Mouse (Mus musculus): ENCODE data around the gene St13. TPM values are rescaled to one million over a fixed set of nuclear protein-coding genes. Genes with fewer than 3 reads are reported as not detected.

The St13 gene
- polyA plus RNA-seq, 1 experiment from 2014 or later: 221 TPM

- no peak; the same call in 1 of the 2 replicates for ATAC-seq
- Histone ChIP-seq H3K27ac (ENCODE audit: low read length) (peak overlapping the region; percentile 40), H3K9me3 (replicated peaks; ENCODE audit: control insufficient read depth, low read length, poor library complexity, severe bottlenecking) (no peaks in the 10 kb centered on the region), H3K36me3 (ENCODE audit: control insufficient read depth, insufficient read depth, low read length) (peaks cover 9% of the 10 kb centered on the region), H3K4me2 (ENCODE audit: low read length) (peak overlapping the region; percentile 81), H3K4me3 (ENCODE audit: low read depth, low read length) (peak overlapping the region; percentile 50), H3K27me3 (ENCODE audit: control insufficient read depth, insufficient read depth, low read depth, low read length) (no peaks in the 10 kb centered on the region), H3K9ac (ENCODE audit: low read depth, low read length) (peak overlapping the region; percentile 43; the same call in 1 of the 2 replicates), H3K4me1 (ENCODE audit: control insufficient read depth, insufficient read depth, low read length) (peaks cover 16% of the 10 kb centered on the region)
- 37% methylated on average over 6 of the region's 6 CpGs for WGBS
Measured at GRCm38 (mm10) chr15:81361022-81361404, 38.9 kb downstream of the St13 start.

DNA sequence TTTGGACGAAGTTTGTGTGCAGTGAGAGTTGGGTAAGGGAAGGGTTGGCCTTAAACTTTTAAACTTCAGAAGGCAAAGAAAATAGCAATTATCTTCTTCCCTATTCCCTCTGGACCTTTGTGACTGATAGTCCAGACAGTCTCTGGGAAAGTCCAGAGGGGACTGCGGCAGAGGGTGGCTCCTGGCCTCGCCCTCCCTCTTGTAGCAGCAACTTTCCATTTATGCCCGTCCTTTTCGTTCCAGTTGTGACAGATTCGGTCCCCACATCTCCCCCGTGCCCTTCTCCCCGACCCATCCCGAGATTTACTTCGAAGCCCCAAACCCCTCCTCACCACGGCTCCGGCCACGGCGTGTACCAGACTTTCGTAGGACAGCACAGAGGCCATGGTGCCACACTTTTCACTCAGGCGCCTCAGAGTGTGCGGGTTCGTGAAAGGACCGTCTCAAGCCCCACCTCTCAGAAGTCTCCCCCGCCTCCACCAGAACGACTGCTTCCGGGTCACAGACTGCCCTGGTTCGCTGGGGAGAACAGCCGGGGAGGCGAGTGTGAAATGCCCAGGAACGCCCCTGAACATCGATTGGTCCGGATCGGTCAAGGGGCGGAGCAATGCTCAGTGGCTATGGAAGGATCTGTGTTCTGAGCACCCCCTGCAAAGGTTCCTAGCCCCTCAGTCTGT is 39.4 kb downstream of the St13 start, which contains the start of gene Slc25a17:
Gene Slc25a17, minus strand, starts transcription at position 468 of the 677 bp plus-strand sequence.
- Histone ChIP-seq H3K9me3 (replicated peaks; ENCODE audit: control insufficient read depth, low read length, poor library complexity, severe bottlenecking) (no peaks in the 10 kb centered on the region), H3K36me3 (ENCODE audit: control insufficient read depth, insufficient read depth, low read length) (peaks cover 4% of the 10 kb centered on the region), H3K9ac (ENCODE audit: low read depth, low read length) (peak within 1 kb of the TSS; percentile 62), H3K4me2 (ENCODE audit: low read length) (peak within 1 kb of the TSS; percentile 81), H3K4me3 (ENCODE audit: low read depth, low read length) (peak within 1 kb of the TSS; percentile 50), H3K27ac (ENCODE audit: low read length) (peak within 1 kb of the TSS; percentile 40), H3K27me3 (ENCODE audit: control insufficient read depth, insufficient read depth, low read depth, low read length) (no peaks in the 10 kb centered on the region), H3K4me1 (ENCODE audit: control insufficient read depth, insufficient read depth, low read length) (peaks cover 16% of the 10 kb centered on the region)
- peak; percentile 99 for ATAC-seq
- WGBS: 1% methylated on average over 30 of the region's 30 CpGs

DNA sequence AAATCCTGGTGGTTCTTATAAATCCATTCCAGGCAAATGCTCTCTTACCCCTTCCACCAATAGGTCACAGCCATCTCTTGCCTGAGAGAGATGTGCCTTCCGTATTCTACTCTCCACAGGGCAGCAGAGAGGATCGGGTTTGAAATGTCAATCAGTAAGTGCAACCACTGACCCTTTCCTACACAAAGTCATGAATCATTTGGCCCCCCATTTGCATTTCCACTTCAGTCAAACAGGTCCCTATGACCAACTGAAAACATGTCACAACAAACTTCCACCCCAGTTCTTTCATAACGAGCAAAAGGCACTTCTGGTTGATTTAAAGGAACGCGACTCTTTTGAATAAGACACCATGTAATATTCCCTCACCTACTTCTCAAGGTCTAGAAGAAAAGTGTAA is 40.5 kb downstream of the St13 start:
- WGBS: 89% methylated on average over 5 of the region's 5 CpGs
- ATAC-seq: no peak
- Histone ChIP-seq H3K4me1 (ENCODE audit: control insufficient read depth, insufficient read depth, low read length) (peaks cover 16% of the 10 kb centered on the region), H3K9me3 (replicated peaks; ENCODE audit: control insufficient read depth, low read length, poor library complexity, severe bottlenecking) (no peaks in the 10 kb centered on the region), H3K27ac (ENCODE audit: low read length) (no peak overlapping the region), H3K4me2 (ENCODE audit: low read length) (no peak overlapping the region; the same call in 1 of the 2 replicates), H3K4me3 (ENCODE audit: low read depth, low read length) (no peak overlapping the region), H3K9ac (ENCODE audit: low read depth, low read length) (no peak overlapping the region), H3K36me3 (ENCODE audit: control insufficient read depth, insufficient read depth, low read length) (no peaks in the 10 kb centered on the region), H3K27me3 (ENCODE audit: control insufficient read depth, insufficient read depth, low read depth, low read length) (no peaks in the 10 kb centered on the region)

GRCm38 (mm10) chr15:81358943-81359342 is 40.9 kb downstream of the St13 start:
- Histone ChIP-seq H3K36me3 (ENCODE audit: control insufficient read depth, insufficient read depth, low read length) (no peaks in the 10 kb centered on the region), H3K9me3 (replicated peaks; ENCODE audit: control insufficient read depth, low read length, poor library complexity, severe bottlenecking) (no peaks in the 10 kb centered on the region), H3K27me3 (ENCODE audit: control insufficient read depth, insufficient read depth, low read depth, low read length) (no peaks in the 10 kb centered on the region), H3K4me3 (ENCODE audit: low read depth, low read length) (no peak overlapping the region), H3K9ac (ENCODE audit: low read depth, low read length) (no peak overlapping the region), H3K4me2 (ENCODE audit: low read length) (no peak overlapping the region), H3K4me1 (ENCODE audit: control insufficient read depth, insufficient read depth, low read length) (peaks cover 16% of the 10 kb centered on the region), H3K27ac (ENCODE audit: low read length) (no peak overlapping the region)
- ATAC-seq: no peak
- 92% methylated on average over 3 of the region's 3 CpGs for WGBS

GRCm38 (mm10) chr15:81356946-81357345 is 42.9 kb downstream of the St13 start:
- Histone ChIP-seq H3K9ac (ENCODE audit: low read depth, low read length) (no peak overlapping the region), H3K4me3 (ENCODE audit: low read depth, low read length) (no peak overlapping the region)

GRCm38 (mm10) chr15:81355146-81355761 is 44.6 kb downstream of the St13 start:
- H3K27ac ChIP-seq (ENCODE audit: low read length): no peak overlapping the region
- 66% methylated on average over 3 of the region's 3 CpGs for WGBS
- H3K27me3 ChIP-seq (ENCODE audit: control insufficient read depth, insufficient read depth, low read depth, low read length): no peaks in the 10 kb centered on the region
- no peak for ATAC-seq
- H3K4me3 ChIP-seq (ENCODE audit: low read depth, low read length): no peak overlapping the region
- no peaks in the 10 kb centered on the region for H3K9me3 ChIP-seq (replicated peaks; ENCODE audit: control insufficient read depth, low read length, poor library complexity, severe bottlenecking)
- H3K36me3 ChIP-seq (ENCODE audit: control insufficient read depth, insufficient read depth, low read length): no peaks in the 10 kb centered on the region
- no peak overlapping the region for H3K4me2 ChIP-seq (ENCODE audit: low read length)
- peaks cover 14% of the 10 kb centered on the region for H3K4me1 ChIP-seq (ENCODE audit: control insufficient read depth, insufficient read depth, low read length)
- no peak overlapping the region for H3K9ac ChIP-seq (ENCODE audit: low read depth, low read length)

More at GRCm38 (mm10) chr15:81356946-81357345, 42.9 kb downstream of the St13 start:
- Histone ChIP-seq H3K4me2 (ENCODE audit: low read length) (no peak overlapping the region), H3K4me1 (ENCODE audit: control insufficient read depth, insufficient read depth, low read length) (peaks cover 16% of the 10 kb centered on the region), H3K36me3 (ENCODE audit: control insufficient read depth, insufficient read depth, low read length) (no peaks in the 10 kb centered on the region), H3K27me3 (ENCODE audit: control insufficient read depth, insufficient read depth, low read depth, low read length) (no peaks in the 10 kb centered on the region), H3K27ac (ENCODE audit: low read length) (no peak overlapping the region), H3K9me3 (replicated peaks; ENCODE audit: control insufficient read depth, low read length, poor library complexity, severe bottlenecking) (no peaks in the 10 kb centered on the region)
- 51% methylated on average over 5 of the region's 5 CpGs for WGBS
- no peak for ATAC-seq

DNA sequence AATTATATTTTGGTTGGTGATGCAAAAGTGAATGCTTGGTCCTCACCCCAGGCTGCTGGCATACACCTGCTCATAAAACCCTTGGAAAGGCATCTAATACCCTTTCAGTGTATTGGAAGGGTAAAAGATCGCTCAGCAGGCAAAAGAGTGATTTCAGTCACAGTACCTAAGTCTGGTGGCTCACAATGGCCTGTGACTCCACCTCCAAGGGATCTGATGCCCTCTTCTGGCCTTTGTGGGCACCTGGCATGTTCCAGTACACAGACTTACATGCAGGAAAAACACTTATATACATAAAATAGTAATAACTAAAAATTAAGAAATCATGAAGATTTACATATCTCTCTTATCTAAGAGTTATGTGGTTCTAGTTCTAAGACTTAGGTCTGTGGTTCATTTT is 47.2 kb downstream of the St13 start:
- WGBS: 45% methylated on average over 1 of the region's 1 CpGs
- Histone ChIP-seq H3K27ac (ENCODE audit: low read length) (no peak overlapping the region), H3K27me3 (ENCODE audit: control insufficient read depth, insufficient read depth, low read depth, low read length) (no peaks in the 10 kb centered on the region), H3K9ac (ENCODE audit: low read depth, low read length) (no peak overlapping the region), H3K4me3 (ENCODE audit: low read depth, low read length) (no peak overlapping the region), H3K36me3 (ENCODE audit: control insufficient read depth, insufficient read depth, low read length) (no peaks in the 10 kb centered on the region), H3K4me2 (ENCODE audit: low read length) (no peak overlapping the region), H3K9me3 (replicated peaks; ENCODE audit: control insufficient read depth, low read length, poor library complexity, severe bottlenecking) (no peaks in the 10 kb centered on the region), H3K4me1 (ENCODE audit: control insufficient read depth, insufficient read depth, low read length) (peaks cover 4% of the 10 kb centered on the region; the same call in 1 of the 2 replicates)
- no peak for ATAC-seq

DNA sequence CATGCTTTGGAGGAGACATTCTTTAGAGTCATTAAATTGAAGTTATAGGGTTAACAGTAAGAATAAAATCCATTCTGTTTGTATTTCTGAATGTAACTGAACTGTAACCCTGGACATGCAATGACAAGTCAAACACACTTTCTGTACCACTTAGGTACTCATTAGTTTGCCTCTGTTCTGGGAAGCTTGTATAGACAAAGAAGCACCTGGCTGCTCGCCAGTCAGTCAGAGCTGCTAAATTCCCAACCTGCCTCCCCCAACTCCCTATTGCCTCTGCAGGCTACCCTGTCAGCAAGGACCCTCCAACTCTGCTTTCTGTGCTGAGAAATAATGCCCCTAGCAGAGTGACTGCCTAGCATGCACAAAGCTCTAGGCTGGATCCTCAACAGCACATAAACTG is 49.5 kb downstream of the St13 start:
- Histone ChIP-seq H3K4me2 (ENCODE audit: low read length) (no peak overlapping the region), H3K27ac (ENCODE audit: low read length) (no peak overlapping the region), H3K36me3 (ENCODE audit: control insufficient read depth, insufficient read depth, low read length) (no peaks in the 10 kb centered on the region), H3K4me3 (ENCODE audit: low read depth, low read length) (no peak overlapping the region), H3K27me3 (ENCODE audit: control insufficient read depth, insufficient read depth, low read depth, low read length) (no peaks in the 10 kb centered on the region), H3K9me3 (replicated peaks; ENCODE audit: control insufficient read depth, low read length, poor library complexity, severe bottlenecking) (no peaks in the 10 kb centered on the region), H3K9ac (ENCODE audit: low read depth, low read length) (no peak overlapping the region), H3K4me1 (ENCODE audit: control insufficient read depth, insufficient read depth, low read length) (no peaks in the 10 kb centered on the region)
- no peak for ATAC-seq
- 71% methylated on average over 1 of the region's 1 CpGs for WGBS

DNA sequence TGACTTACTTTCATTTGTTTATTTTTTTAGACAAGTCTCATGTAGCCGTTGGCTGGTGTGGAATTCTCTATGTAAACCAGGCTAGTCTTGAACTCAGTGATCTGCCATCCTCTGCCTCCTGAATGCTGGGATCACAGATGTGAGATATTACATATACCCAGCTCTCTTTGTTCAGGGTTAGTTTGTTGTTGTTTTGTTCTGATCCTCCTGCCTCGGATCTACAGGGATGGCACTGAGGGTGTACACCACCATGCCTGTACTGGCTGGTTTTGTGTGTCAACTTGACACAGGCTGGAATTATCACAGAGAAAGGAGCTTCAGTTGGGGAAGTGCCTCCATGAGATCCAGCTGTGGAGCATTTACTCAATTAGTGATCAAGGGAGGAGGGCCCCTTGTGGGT is 51.5 kb downstream of the St13 start:
- Histone ChIP-seq H3K27me3 (ENCODE audit: control insufficient read depth, insufficient read depth, low read depth, low read length) (no peaks in the 10 kb centered on the region), H3K36me3 (ENCODE audit: control insufficient read depth, insufficient read depth, low read length) (no peaks in the 10 kb centered on the region), H3K9me3 (replicated peaks; ENCODE audit: control insufficient read depth, low read length, poor library complexity, severe bottlenecking) (no peaks in the 10 kb centered on the region), H3K4me3 (ENCODE audit: low read depth, low read length) (no peak overlapping the region), H3K4me1 (ENCODE audit: control insufficient read depth, insufficient read depth, low read length) (no peaks in the 10 kb centered on the region), H3K9ac (ENCODE audit: low read depth, low read length) (no peak overlapping the region), H3K4me2 (ENCODE audit: low read length) (no peak overlapping the region), H3K27ac (ENCODE audit: low read length) (no peak overlapping the region)
- no peak for ATAC-seq
- WGBS: 77% methylated on average over 2 of the region's 2 CpGs

All from midbrain, embryonic 16.5 days (tissue).